Mouse (Mus musculus): ENCODE data around the gene Hist1h2bj.

GRCm38 (mm10) chr13:22039951-22040463, 3.0 kb upstream of the Hist1h2bj start:
- no peak for TF ChIP-seq GATA1 (IDR thresholded peaks at IDR 0.05; ENCODE audit: low read length)
- no peak for TF ChIP-seq TAL1 (IDR thresholded peaks at IDR 0.05; ENCODE audit: low read length)

All from erythroblast, embryonic 14.5 days (primary cell).